15 mouse cellular contexts compared by ENCODE assay signal in the genomic region with DNA sequence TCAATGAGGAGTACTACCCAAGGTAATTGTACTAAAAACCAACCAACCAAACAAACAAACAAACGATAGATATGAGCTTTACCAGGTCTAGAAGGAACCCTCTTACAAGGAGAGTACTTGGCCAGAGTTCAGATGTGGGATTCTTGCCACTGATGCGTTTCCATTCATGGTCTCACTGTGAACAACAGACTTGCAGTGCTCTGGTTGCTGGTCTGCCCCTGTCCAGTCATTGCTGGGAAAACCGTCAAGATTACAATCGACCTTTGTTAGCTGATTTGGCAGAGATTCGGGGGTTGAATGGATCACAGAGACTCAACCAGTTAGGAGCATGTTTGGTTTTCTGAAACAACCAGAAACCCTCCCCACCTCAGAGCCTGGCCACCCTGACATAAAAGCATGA. TPM values are rescaled to one million over a fixed set of nuclear protein-coding genes. Genes with fewer than 3 reads are reported as not detected.
A peak's percentile ranks its signal among the peaks of the same experiment; 100 is the strongest.
DNase-seq lines count a peak whose midpoint lies in the region; ATAC-seq lines count a peak whose summit lies in the region.
"Had no signal": no experiment of that assay in that cellular context is flagged by ENCODE, and none has a peak within 500 bp of the region (broad histone marks: within the 10 kb centered on the region; RNA-seq: fewer than 3 reads in every experiment).

No protein-coding gene starts in this region.

- WGBS in forebrain, embryonic 13.5 days = 14% methylated on average over 5 of the region's 5 CpGs
- 31% methylated on average over 5 of the region's 5 CpGs for WGBS in forebrain, embryonic 10.5 days
- WGBS in midbrain, embryonic 12.5 days = 17% methylated on average over 5 of the region's 5 CpGs

- DNase-seq in forebrain, embryonic 10.5 days (ENCODE audit: extremely low spot score, low spot score) = no peak
- DNase-seq in layer of hippocampus, postnatal 10 days (ENCODE audit: low spot score in 2 of 2) = peak; percentile 22
- no peak for DNase-seq in layer of hippocampus, postnatal 25 days (ENCODE audit: extremely low spot score in 1 of 2, low spot score in 1 of 2)
- DNase-seq in brain, adult 2 months (ENCODE audit: low read depth, low spot score) = peak; percentile 35
- DNase-seq in MN1 (ENCODE audit: low spot score) = no peak
- DNase-seq: adrenal gland, adult 8-10 months; heart, adult 18-20 months; kidney, postnatal 14 days; liver, postnatal 0 days; right cerebral cortex, adult 18-20 months had no signal

- no peak overlapping the region for H3K4me3 ChIP-seq in forebrain, embryonic 13.5 days
- no peak overlapping the region for H3K4me3 ChIP-seq in forebrain, embryonic 10.5 days
- no peak overlapping the region for H3K4me3 ChIP-seq in midbrain, embryonic 12.5 days
- H3K4me3 ChIP-seq: limb, embryonic 12.5 days had no signal

- no peak overlapping the region for H3K9ac ChIP-seq in forebrain, embryonic 13.5 days
- H3K9ac ChIP-seq in midbrain, embryonic 12.5 days (replicated peaks) = no peak overlapping the region
- H3K9ac ChIP-seq: limb, embryonic 12.5 days; liver, postnatal 0 days had no signal

- ATAC-seq in forebrain, embryonic 13.5 days = peak; percentile 54; the same call in 1 of the 2 replicates
- peak; percentile 41; the same call in 1 of the 2 replicates for ATAC-seq in midbrain, embryonic 12.5 days (ENCODE audit: low FRiP score, low read depth)
- ATAC-seq in inflammation-experienced regulatory T-cells, adult 6 months = no peak
- ATAC-seq: liver, postnatal 0 days had no signal

- no peaks in the 10 kb centered on the region for H3K9me3 ChIP-seq in forebrain, embryonic 13.5 days (replicated peaks)
- H3K9me3 ChIP-seq in forebrain, embryonic 10.5 days = no peaks in the 10 kb centered on the region
- no peaks in the 10 kb centered on the region for H3K9me3 ChIP-seq in midbrain, embryonic 12.5 days
- H3K9me3 ChIP-seq: limb, embryonic 12.5 days had no signal

- H3K4me2 ChIP-seq in forebrain, embryonic 13.5 days = no peak overlapping the region
- H3K4me2 ChIP-seq in midbrain, embryonic 12.5 days (replicated peaks) = no peak overlapping the region
- H3K4me2 ChIP-seq: limb, embryonic 12.5 days had no signal

- no peaks in the 10 kb centered on the region for H3K27me3 ChIP-seq in forebrain, embryonic 13.5 days
- no peaks in the 10 kb centered on the region for H3K27me3 ChIP-seq in forebrain, embryonic 10.5 days (ENCODE audit: poor library complexity, severe bottlenecking)
- 0 out of 2 replicates have a peak, but pooled peaks cover 3% of the 10 kb centered on the region for H3K27me3 ChIP-seq in midbrain, embryonic 12.5 days
- H3K27me3 ChIP-seq: limb, embryonic 12.5 days had no signal

- H3K36me3 ChIP-seq in forebrain, embryonic 13.5 days (ENCODE audit: poor library complexity, severe bottlenecking) = no peaks in the 10 kb centered on the region
- no peaks in the 10 kb centered on the region for H3K36me3 ChIP-seq in forebrain, embryonic 10.5 days (replicated peaks)
- no peaks in the 10 kb centered on the region for H3K36me3 ChIP-seq in midbrain, embryonic 12.5 days
- H3K36me3 ChIP-seq: limb, embryonic 12.5 days had no signal

- H3K4me1 ChIP-seq in forebrain, embryonic 13.5 days = peaks cover 12% of the 10 kb centered on the region
- H3K4me1 ChIP-seq in forebrain, embryonic 10.5 days = peaks cover 18% of the 10 kb centered on the region
- H3K4me1 ChIP-seq in midbrain, embryonic 12.5 days = peaks cover 11% of the 10 kb centered on the region; the same call in 1 of the 2 replicates

- no peak overlapping the region for H3K27ac ChIP-seq in forebrain, embryonic 13.5 days
- no peak overlapping the region for H3K27ac ChIP-seq in forebrain, embryonic 10.5 days
- H3K27ac ChIP-seq in midbrain, embryonic 12.5 days (replicated peaks) = no peak overlapping the region
- H3K27ac ChIP-seq: limb, embryonic 12.5 days; macrophage had no signal

RNA-seq across cellular contexts. Expression of a gene that starts 17.5 kb away (rescaled TPM):
- 54.8 and 62.9 TPM in 2 replicates for polyA plus RNA-seq in forebrain, embryonic 13.5 days (2015; fragmentation: Nextera tagmentation; extraction: Ambion mirVana)
- polyA plus RNA-seq in forebrain, embryonic 10.5 days (2016; fragmentation: Nextera tagmentation; extraction: Ambion mirVana) = 87.9 and 88.4 TPM in 2 replicates
- 10 to 100 TPM; 33.1 to 36.2 TPM for total RNA-seq in layer of hippocampus, postnatal 10 days (2021)
- 10 to 100 TPM; 22.2 to 23.0 TPM for total RNA-seq in layer of hippocampus, postnatal 25 days (2021)
- 50.7 and 55.6 TPM in 2 replicates for polyA plus RNA-seq in midbrain, embryonic 12.5 days (2016; fragmentation: Nextera tagmentation; extraction: Ambion mirVana)
- 10 to 100 TPM; 80.5 to 93.6 (median 80.6) TPM for polyA plus RNA-seq in inflammation-experienced regulatory T-cells, adult 6 months (2017; shearing (Covaris generic))

Comparison
In these comparisons a context has a peak if more than half of its experiments do, and no peak if none do; other contexts are left out.
1. DNase-seq: peak in layer of hippocampus, postnatal 10 days (2 of 2) and brain, adult 2 months (single experiment); none in forebrain, embryonic 10.5 days (single experiment), layer of hippocampus, postnatal 25 days (0 of 2) and MN1 (single experiment).